Mouse (Mus musculus): ENCODE measurements at regions not wholly inside any gene's neighbourhood (a gene's known extent, or its start where the extent isn't known, plus 50 kb on each side); places are given as distances from the start of the nearest gene placed in this dataset.

DNA sequence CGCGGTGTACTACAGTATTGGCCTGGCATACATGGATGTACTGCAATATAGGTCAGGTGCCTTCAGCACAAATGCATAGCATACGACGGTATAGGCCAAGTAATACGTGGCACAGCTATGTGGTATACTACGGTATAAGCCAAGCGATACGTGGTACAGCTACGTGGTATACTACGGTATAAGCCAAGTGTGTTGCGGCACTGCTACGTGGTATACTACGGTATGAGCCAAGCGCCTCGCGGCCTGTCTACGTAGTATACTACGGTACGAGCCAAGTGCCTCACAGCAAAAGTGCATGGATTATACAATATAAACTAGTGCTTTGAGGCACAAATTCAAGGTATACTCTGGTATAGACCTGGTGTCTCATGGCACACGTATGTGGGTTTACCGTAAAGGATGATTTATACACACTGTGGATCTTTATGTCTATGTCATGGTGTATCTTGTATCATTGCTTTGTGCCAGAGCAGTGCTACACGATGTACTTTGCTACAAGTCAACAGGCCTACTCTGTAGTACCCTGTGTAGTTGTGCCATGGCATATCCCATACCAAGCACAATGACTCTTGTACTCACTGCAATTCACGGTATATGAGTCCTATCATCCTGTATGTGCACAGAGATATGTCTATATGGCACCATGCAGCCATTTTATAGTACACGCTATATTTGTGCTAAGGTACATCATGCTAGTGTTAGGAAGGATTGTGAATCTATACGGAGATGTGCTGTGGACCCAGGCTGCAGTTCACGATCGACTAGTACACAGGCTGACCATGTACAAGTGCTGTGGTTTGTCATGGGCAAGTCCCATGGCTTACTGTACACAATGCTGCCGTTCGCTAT, 72.5 kb downstream of the Rtl1 start:
- Histone ChIP-seq H3K9me3 (ENCODE audit: control insufficient read depth, low read length) (peaks cover 43% of the 10 kb centered on the region), H3K4me3 (replicated peaks; ENCODE audit: low read length) (peak overlapping the region; percentile 24), H3K4me2 (replicated peaks) (peak overlapping the region; percentile 47), H3K4me1 (replicated peaks; ENCODE audit: control insufficient read depth, insufficient read depth, low read length) (0 out of 2 replicates have a peak, but pooled peaks cover 4% of the 10 kb centered on the region), H3K27me3 (ENCODE audit: control insufficient read depth, insufficient read depth, low read length) (no peaks in the 10 kb centered on the region), H3K9ac (no peak overlapping the region; the same call in 1 of the 2 replicates), H3K36me3 (replicated peaks; ENCODE audit: control insufficient read depth, insufficient read depth) (no peaks in the 10 kb centered on the region), H3K27ac (no peak overlapping the region)
- 53% methylated on average over 29 of the region's 29 CpGs for whole genome bisulfite sequencing
- no peak for ATAC-seq (ENCODE audit: low FRiP score)
- DNase-seq (ENCODE audit: low spot score), result no peak

DNA sequence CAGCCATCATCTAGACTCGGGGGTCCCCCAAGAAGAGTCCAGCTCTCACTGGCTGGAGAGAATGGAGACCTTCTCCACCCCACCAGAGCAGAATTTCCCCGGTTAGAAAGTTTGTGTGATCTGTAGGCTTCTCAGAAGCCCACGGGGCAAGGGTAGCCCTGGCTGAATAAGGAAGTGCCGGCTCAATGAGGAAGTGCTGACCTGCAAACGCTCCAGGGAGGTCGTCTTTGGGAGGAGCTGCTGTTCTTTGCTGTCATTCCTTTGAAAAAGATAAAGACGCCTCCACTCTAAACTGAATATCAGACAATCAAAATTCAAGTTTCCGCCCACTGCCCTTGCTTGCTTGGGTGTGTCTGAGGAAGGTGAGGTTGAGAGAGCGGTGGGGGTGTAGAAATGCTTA, 73.0 kb downstream of the Dlk1 start:
- H3K4me3 ChIP-seq (replicated peaks; ENCODE audit: low read length), result no peak overlapping the region
- DNase-seq (ENCODE audit: low spot score), result no peak
- no peak overlapping the region for H3K9ac ChIP-seq
- no peaks in the 10 kb centered on the region for H3K36me3 ChIP-seq (replicated peaks; ENCODE audit: control insufficient read depth, insufficient read depth)
- H3K27me3 ChIP-seq (ENCODE audit: control insufficient read depth, insufficient read depth, low read length), result no peaks in the 10 kb centered on the region
- 0 out of 2 replicates have a peak, but pooled peaks cover 5% of the 10 kb centered on the region for H3K4me1 ChIP-seq (replicated peaks; ENCODE audit: control insufficient read depth, insufficient read depth, low read length)
- H3K27ac ChIP-seq, result no peak overlapping the region
- WGBS, result 63% methylated on average over 9 of the region's 9 CpGs
- no peak for ATAC-seq (ENCODE audit: low FRiP score)
- H3K9me3 ChIP-seq (ENCODE audit: control insufficient read depth, low read length), result peaks cover 41% of the 10 kb centered on the region
- H3K4me2 ChIP-seq (replicated peaks), result no peak overlapping the region

DNA sequence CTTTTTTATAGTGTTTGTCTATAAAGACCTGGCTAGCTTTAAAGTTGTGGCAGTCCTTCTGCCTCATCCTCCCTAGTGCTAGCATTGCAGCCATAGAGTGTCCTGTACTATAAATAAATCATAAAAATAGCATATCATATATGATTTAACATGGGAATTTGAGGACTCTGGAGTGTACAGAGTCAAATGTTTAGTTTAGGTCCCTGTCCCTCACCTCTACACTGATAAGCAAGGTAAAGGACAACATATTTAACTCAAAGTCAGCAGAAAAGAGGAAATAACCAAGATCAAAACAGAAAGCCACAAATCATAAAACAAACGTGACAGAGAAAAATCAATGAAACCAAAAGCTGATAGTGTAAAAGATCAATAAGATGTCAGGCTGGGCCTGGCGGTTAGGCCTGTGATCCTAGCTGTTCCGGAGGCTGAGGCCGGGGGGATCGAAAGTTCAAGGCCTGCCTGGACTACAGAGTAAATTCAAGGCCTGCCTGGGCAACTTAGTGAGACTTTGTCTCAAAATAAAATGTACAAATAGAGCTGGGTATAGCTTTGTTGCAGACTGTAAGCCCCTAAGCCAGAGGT, 68.7 kb downstream of the Dlk1 start:
- Histone ChIP-seq H3K27me3 (ENCODE audit: control insufficient read depth, insufficient read depth, low read length) (no peaks in the 10 kb centered on the region), H3K4me2 (replicated peaks) (no peak overlapping the region), H3K9me3 (ENCODE audit: control insufficient read depth, low read length) (peaks cover 6% of the 10 kb centered on the region; the same call in 1 of the 2 replicates), H3K4me3 (replicated peaks; ENCODE audit: low read length) (no peak overlapping the region), H3K27ac (no peak overlapping the region), H3K36me3 (replicated peaks; ENCODE audit: control insufficient read depth, insufficient read depth) (no peaks in the 10 kb centered on the region), H3K4me1 (replicated peaks; ENCODE audit: control insufficient read depth, insufficient read depth, low read length) (0 out of 2 replicates have a peak, but pooled peaks cover 6% of the 10 kb centered on the region), H3K9ac (no peak overlapping the region)
- DNase-seq (ENCODE audit: low spot score) (no peak), ATAC-seq (ENCODE audit: low FRiP score) (no peak)
- WGBS, result 85% methylated on average over 5 of the region's 5 CpGs

DNA sequence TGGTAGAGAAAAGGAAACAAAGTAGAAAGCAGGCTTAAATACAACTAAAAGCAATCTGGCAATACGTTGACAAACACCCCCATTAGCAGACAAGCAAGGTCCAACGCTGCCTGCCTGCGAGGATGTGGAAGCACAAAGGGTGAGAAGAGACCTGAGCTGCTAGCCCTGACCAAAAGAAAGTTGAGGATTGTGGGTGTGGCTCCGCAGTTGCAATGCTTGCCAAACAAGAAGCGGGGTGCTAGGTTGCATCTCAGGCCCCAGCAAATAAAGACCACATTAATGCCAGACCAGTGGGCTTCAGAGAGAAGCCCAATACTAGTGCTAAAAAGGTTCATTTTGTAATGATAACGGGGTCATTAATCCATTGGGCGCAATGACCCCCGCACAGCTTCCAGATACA, 67.8 kb downstream of the Dlk1 start:
- Histone ChIP-seq H3K4me3 (replicated peaks; ENCODE audit: low read length) (no peak overlapping the region), H3K4me2 (replicated peaks) (no peak overlapping the region), H3K27me3 (ENCODE audit: control insufficient read depth, insufficient read depth, low read length) (no peaks in the 10 kb centered on the region), H3K36me3 (replicated peaks; ENCODE audit: control insufficient read depth, insufficient read depth) (no peaks in the 10 kb centered on the region), H3K27ac (no peak overlapping the region), H3K4me1 (replicated peaks; ENCODE audit: control insufficient read depth, insufficient read depth, low read length) (0 out of 2 replicates have a peak, but pooled peaks cover 6% of the 10 kb centered on the region), H3K9ac (no peak overlapping the region), H3K9me3 (ENCODE audit: control insufficient read depth, low read length) (peaks cover 2% of the 10 kb centered on the region; the same call in 1 of the 2 replicates)
- no peak for ATAC-seq (ENCODE audit: low FRiP score)
- no peak for DNase-seq (ENCODE audit: low spot score)
- WGBS, result 29% methylated on average over 8 of the region's 8 CpGs

DNA sequence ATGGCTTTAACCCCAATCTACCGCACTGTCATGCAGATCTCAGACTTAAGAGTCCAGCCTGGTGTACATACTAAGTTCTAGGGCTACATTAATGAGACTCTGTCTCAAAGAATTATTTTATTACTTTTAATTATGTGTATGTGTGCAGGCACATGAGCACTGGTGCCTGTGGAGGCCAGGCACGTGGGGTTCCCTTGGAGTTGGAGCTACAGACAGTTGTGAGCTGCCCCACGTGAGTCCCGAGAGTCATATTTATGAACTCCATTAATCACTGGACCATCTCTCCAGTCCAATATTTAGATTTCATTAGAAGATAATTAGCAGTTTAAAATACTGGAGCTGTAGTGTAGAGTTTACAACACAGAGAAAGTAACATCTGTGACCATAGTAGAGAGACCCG, 67.2 kb downstream of the Dlk1 start:
- 47% methylated on average over 5 of the region's 5 CpGs for WGBS
- no peaks in the 10 kb centered on the region for H3K27me3 ChIP-seq (ENCODE audit: control insufficient read depth, insufficient read depth, low read length)
- no peak overlapping the region for H3K27ac ChIP-seq
- no peak for ATAC-seq (ENCODE audit: low FRiP score)
- DNase-seq (ENCODE audit: low spot score), result no peak
- no peaks in the 10 kb centered on the region for H3K9me3 ChIP-seq (ENCODE audit: control insufficient read depth, low read length)
- H3K9ac ChIP-seq, result no peak overlapping the region
- no peaks in the 10 kb centered on the region for H3K36me3 ChIP-seq (replicated peaks; ENCODE audit: control insufficient read depth, insufficient read depth)
- H3K4me2 ChIP-seq (replicated peaks), result no peak overlapping the region
- H3K4me1 ChIP-seq (replicated peaks; ENCODE audit: control insufficient read depth, insufficient read depth, low read length), result 0 out of 2 replicates have a peak, but pooled peaks cover 6% of the 10 kb centered on the region
- no peak overlapping the region for H3K4me3 ChIP-seq (replicated peaks; ENCODE audit: low read length)

DNA sequence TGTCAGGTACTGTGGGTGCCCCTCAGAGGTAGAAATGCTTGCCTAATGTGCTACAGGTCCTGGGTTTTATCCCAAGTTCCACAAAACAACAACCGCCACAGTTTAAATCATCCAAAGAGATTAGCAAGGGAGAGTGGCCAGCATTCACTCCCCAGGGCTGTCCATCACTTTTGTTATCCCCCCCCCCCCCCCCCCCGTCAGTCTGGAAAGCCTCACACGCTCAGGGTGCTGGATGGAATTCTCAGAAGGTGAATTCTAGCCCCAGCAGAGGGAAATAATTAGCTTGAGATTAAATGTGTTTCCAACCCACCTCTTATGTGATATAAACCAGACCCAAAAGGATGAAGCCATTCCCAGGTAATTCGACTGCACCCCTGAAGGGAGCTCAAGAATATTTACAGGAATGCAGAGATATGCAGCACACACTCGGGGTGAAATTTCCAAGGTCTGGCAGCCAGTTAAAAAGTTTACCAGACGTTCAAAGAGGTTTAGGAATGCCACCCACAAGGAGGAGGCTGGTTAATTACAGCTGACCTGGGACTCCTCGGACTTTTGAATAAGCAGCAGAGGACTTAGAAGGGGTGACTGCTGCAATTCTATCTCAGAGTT, 65.9 kb downstream of the Dlk1 start:
- Histone ChIP-seq H3K9me3 (ENCODE audit: control insufficient read depth, low read length) (no peaks in the 10 kb centered on the region), H3K36me3 (replicated peaks; ENCODE audit: control insufficient read depth, insufficient read depth) (no peaks in the 10 kb centered on the region), H3K4me2 (replicated peaks) (no peak overlapping the region), H3K4me3 (replicated peaks; ENCODE audit: low read length) (no peak overlapping the region), H3K4me1 (replicated peaks; ENCODE audit: control insufficient read depth, insufficient read depth, low read length) (0 out of 2 replicates have a peak, but pooled peaks cover 6% of the 10 kb centered on the region), H3K27ac (no peak overlapping the region), H3K27me3 (ENCODE audit: control insufficient read depth, insufficient read depth, low read length) (no peaks in the 10 kb centered on the region), H3K9ac (no peak overlapping the region)
- DNase-seq (ENCODE audit: low spot score), result no peak
- 24% methylated on average over 6 of the region's 7 CpGs for WGBS
- ATAC-seq (ENCODE audit: low FRiP score), result no peak

DNA sequence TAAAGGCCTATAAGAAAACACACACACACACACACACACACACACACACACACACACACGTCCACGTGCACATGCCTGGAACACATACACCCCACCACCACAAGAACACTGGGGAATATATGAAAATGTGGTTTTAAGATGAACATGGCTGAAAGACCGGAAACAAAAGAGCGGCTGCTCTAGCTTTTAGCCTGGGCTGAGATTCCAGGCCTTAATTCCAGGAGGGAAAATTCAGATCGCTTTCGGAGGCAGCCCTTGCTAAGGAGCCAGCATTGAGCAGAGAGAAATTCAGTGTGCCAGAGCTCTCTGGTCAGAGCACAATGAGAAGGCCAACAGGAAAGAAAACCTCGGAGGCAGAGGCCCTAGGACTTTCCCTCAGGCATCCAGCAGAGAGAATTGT, 65.1 kb downstream of the Dlk1 start:
- Histone ChIP-seq H3K27me3 (ENCODE audit: control insufficient read depth, insufficient read depth, low read length) (no peaks in the 10 kb centered on the region), H3K4me1 (replicated peaks; ENCODE audit: control insufficient read depth, insufficient read depth, low read length) (0 out of 2 replicates have a peak, but pooled peaks cover 6% of the 10 kb centered on the region), H3K9ac (no peak overlapping the region), H3K36me3 (replicated peaks; ENCODE audit: control insufficient read depth, insufficient read depth) (no peaks in the 10 kb centered on the region), H3K9me3 (ENCODE audit: control insufficient read depth, low read length) (no peaks in the 10 kb centered on the region), H3K4me3 (replicated peaks; ENCODE audit: low read length) (no peak overlapping the region), H3K27ac (no peak overlapping the region), H3K4me2 (replicated peaks) (no peak overlapping the region)
- ATAC-seq (ENCODE audit: low FRiP score) (no peak), DNase-seq (ENCODE audit: low spot score) (no peak)
- WGBS, result 67% methylated on average over 7 of the region's 7 CpGs

DNA sequence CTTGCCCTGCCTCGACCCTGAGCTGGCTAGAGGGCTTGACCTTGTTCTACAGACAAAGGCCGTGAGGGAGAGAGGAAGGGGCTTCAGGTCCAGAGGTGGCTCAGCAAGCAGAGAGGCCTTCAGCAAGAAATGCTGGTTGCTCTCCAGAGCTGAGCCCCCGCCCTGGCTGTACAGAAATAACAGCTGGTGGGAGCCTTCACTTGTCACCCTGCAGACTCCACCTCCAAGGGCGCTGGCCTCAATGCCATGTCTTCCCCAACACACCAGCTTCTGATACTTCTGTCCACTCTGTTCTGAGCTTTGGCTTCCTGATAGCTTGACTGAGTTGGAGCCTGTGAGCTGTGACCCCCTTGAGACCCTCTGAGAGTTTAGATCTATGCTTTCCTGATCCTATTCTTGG, 64.3 kb downstream of the Dlk1 start:
- Histone ChIP-seq H3K4me2 (replicated peaks) (no peak overlapping the region), H3K9me3 (ENCODE audit: control insufficient read depth, low read length) (no peaks in the 10 kb centered on the region), H3K4me3 (replicated peaks; ENCODE audit: low read length) (no peak overlapping the region), H3K27me3 (ENCODE audit: control insufficient read depth, insufficient read depth, low read length) (no peaks in the 10 kb centered on the region), H3K9ac (no peak overlapping the region), H3K4me1 (replicated peaks; ENCODE audit: control insufficient read depth, insufficient read depth, low read length) (0 out of 2 replicates have a peak, but pooled peaks cover 6% of the 10 kb centered on the region), H3K36me3 (replicated peaks; ENCODE audit: control insufficient read depth, insufficient read depth) (no peaks in the 10 kb centered on the region), H3K27ac (no peak overlapping the region)
- no peak for ATAC-seq (ENCODE audit: low FRiP score)
- no peak for DNase-seq (ENCODE audit: low spot score)
- 48% methylated on average over 4 of the region's 4 CpGs for WGBS

DNA sequence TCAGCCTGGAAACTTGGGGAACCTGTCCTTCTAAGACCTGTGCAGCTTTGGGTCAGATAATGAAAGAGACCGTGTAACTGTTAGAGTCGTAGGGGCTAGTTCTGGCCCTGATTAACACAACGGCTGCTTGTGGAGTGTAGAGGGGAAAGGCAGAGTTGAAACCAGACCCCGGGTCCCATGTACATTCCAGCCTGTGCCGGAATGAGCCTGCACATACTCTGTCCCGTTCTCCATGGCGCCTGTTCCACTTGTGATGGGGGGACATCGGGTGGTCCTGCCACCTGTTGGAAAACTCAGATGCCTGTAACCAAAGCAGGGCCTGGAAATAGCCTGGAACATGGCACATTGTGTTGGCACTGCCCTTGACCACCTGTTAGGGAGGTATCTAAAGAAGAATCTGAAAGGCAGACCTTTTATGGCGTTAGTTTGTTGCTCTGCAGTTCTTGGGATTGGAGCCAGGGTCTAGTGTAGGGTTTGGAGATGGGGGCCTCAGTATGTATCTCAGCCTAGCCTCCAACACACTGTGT, 61.7 kb downstream of the Dlk1 start:
- Histone ChIP-seq H3K9ac (no peak overlapping the region), H3K36me3 (replicated peaks; ENCODE audit: control insufficient read depth, insufficient read depth) (no peaks in the 10 kb centered on the region), H3K4me1 (replicated peaks; ENCODE audit: control insufficient read depth, insufficient read depth, low read length) (peaks cover 8% of the 10 kb centered on the region), H3K4me2 (replicated peaks) (no peak overlapping the region), H3K27ac (no peak overlapping the region), H3K4me3 (replicated peaks; ENCODE audit: low read length) (no peak overlapping the region), H3K9me3 (ENCODE audit: control insufficient read depth, low read length) (no peaks in the 10 kb centered on the region), H3K27me3 (ENCODE audit: control insufficient read depth, insufficient read depth, low read length) (no peaks in the 10 kb centered on the region)
- WGBS, result 93% methylated on average over 9 of the region's 9 CpGs
- no peak for ATAC-seq (ENCODE audit: low FRiP score)
- no peak for DNase-seq (ENCODE audit: low spot score)
